Mouse (Mus musculus) MEL (cell line): ENCODE measurements around the gene Olfr58. TPM values are rescaled to one million over a fixed set of nuclear protein-coding genes. Genes with fewer than 3 reads are reported as not detected.

Source experiments
- DNase-seq: peaks from one replicate; pipeline ENCODE4 v3.0.0; 2011; ENCODE audit warnings: low read depth, low spot score
- H3K27ac ChIP-seq: 2 replicates; pipeline ENCODE4 v1.5.1; 2012; ENCODE audit warnings: low read depth, mild to moderate bottlenecking, control low read depth, low read length, moderate library complexity; ENCODE audit not compliant: control insufficient read depth
- H3K27me3 ChIP-seq, 2 experiments: fragments of 150-350 bp in 1 of 2; sonication (generic) in 1 of 2; 2 replicates each; pipeline ENCODE4 v1.6.1; 2012; ENCODE audit warnings: low read length in 2 of 2, mild to moderate bottlenecking in 2 of 2, improper control_type of control experiment in 1 of 2, moderate library complexity in 1 of 2; ENCODE audit not compliant: insufficient read depth in 2 of 2, control insufficient read depth in 1 of 2
- H3K36me3 ChIP-seq, 2 experiments: 2 replicates each; pipeline ENCODE4 v1.6.1; 2012 to 2014; ENCODE audit warnings: low read length in 2 of 2, improper control_type of control experiment in 1 of 2, inconsistent platforms in 1 of 2, mild to moderate bottlenecking in 1 of 2; ENCODE audit not compliant: insufficient read depth in 2 of 2, control insufficient read depth in 1 of 2
- H3K4me1 ChIP-seq, 2 experiments: fragments of 150-350 bp in 1 of 2; sonication (generic) in 1 of 2; 2 replicates each; pipeline ENCODE4 v1.6.1; 2012; ENCODE audit warnings: low read length in 2 of 2, improper control_type of control experiment in 1 of 2, mild to moderate bottlenecking in 1 of 2; ENCODE audit not compliant: insufficient read depth in 2 of 2, control insufficient read depth in 1 of 2
- H3K4me3 ChIP-seq, 2 experiments: fragments of 150-350 bp in 1 of 2; sonication (generic) in 1 of 2; 2 replicates each; pipeline ENCODE4 v1.5.1; 2012; ENCODE audit warnings: low read depth in 2 of 2, low read length in 2 of 2, mild to moderate bottlenecking in 2 of 2, moderate library complexity in 2 of 2, control low read depth in 1 of 2, improper control_type of control experiment in 1 of 2; ENCODE audit not compliant: control insufficient read depth in 1 of 2, insufficient read depth in 1 of 2
- H3K79me2 ChIP-seq: 2 replicates; pipeline ENCODE4 v1.6.1; 2012; ENCODE audit warnings: mild to moderate bottlenecking, low read length, moderate library complexity; ENCODE audit not compliant: control insufficient read depth, poor library complexity, insufficient read depth
- H3K9ac ChIP-seq: 2 replicates; pipeline ENCODE4 v1.6.1; 2012; ENCODE audit warnings: low read depth, mild to moderate bottlenecking, control low read depth, low read length, moderate library complexity; ENCODE audit not compliant: control insufficient read depth, poor library complexity, severe bottlenecking
- H3K9me3 ChIP-seq: fragments of 150-350 bp; sonication (generic); replicated peaks from 2 replicates; pipeline ENCODE4 v1.6.1; 2012; ENCODE audit warnings: mild to moderate bottlenecking, low read length, improper control_type of control experiment, moderate library complexity; ENCODE audit not compliant: insufficient read depth
- BHLHE40 ChIP-seq: IDR thresholded peaks from 2 replicates; pipeline ENCODE4 v1.6.1; 2012; ENCODE audit warnings: low read depth, mild to moderate bottlenecking, inconsistent platforms, low read length, improper control_type of control experiment, borderline replicate concordance
- CHD1 ChIP-seq: IDR thresholded peaks from 2 replicates; pipeline ENCODE4 v1.6.1; 2012; ENCODE audit warnings: low read depth, mild to moderate bottlenecking, inconsistent platforms, low read length, improper control_type of control experiment
- CTCF ChIP-seq, 3 experiments: IDR thresholded peaks in 2 of 3; conservative IDR thresholded peaks in 1 of 3; 2 replicates each; pipeline ENCODE4 v1.5.1; 2011 to 2012; ENCODE audit warnings: low read length in 3 of 3, low read depth in 2 of 3, mild to moderate bottlenecking in 2 of 3, improper control_type of control experiment in 1 of 3, inconsistent platforms in 1 of 3, mixed read lengths in 1 of 3, moderate library complexity in 1 of 3; ENCODE audit not compliant: control insufficient read depth in 1 of 3, insufficient read depth in 1 of 3, poor library complexity in 1 of 3, severe bottlenecking in 1 of 3
- ELF1 ChIP-seq: IDR thresholded peaks from 2 replicates; pipeline ENCODE4 v1.6.1; 2014; ENCODE audit warnings: low read depth, mild to moderate bottlenecking, inconsistent platforms, low read length, improper control_type of control experiment, moderate library complexity
- EP300 ChIP-seq, 2 experiments: IDR thresholded peaks; 2 replicates each; pipeline ENCODE4 v1.6.1; 2011; ENCODE audit warnings: improper control_type of control experiment in 2 of 2, low read length in 2 of 2, low read depth in 1 of 2, mild to moderate bottlenecking in 1 of 2
- ETS1 ChIP-seq: IDR thresholded peaks from 2 replicates; pipeline ENCODE4 v1.6.1; 2012; ENCODE audit warnings: low read depth, mild to moderate bottlenecking, inconsistent platforms, low read length, improper control_type of control experiment, moderate library complexity
- GATA1 ChIP-seq: IDR thresholded peaks from 2 replicates; pipeline ENCODE4 v1.6.1; 2011; ENCODE audit warnings: low read depth, low read length, improper control_type of control experiment
- MAX ChIP-seq: IDR thresholded peaks from 2 replicates; pipeline ENCODE4 v1.6.1; 2011; ENCODE audit warnings: low read length, improper control_type of control experiment
- MAZ ChIP-seq: IDR thresholded peaks from 2 replicates; pipeline ENCODE4 v1.6.1; 2012; ENCODE audit warnings: low read depth, mild to moderate bottlenecking, inconsistent platforms, low read length, improper control_type of control experiment
- MXI1 ChIP-seq: IDR thresholded peaks from 2 replicates; pipeline ENCODE4 v1.6.1; 2011; ENCODE audit warnings: mild to moderate bottlenecking, low read depth, low read length, improper control_type of control experiment
- NELFE ChIP-seq: IDR thresholded peaks from 2 replicates; pipeline ENCODE4 v1.6.1; 2011; ENCODE audit warnings: low read depth, low read length, improper control_type of control experiment
- POLR2AphosphoS2 ChIP-seq: IDR thresholded peaks from 2 replicates; pipeline ENCODE4 v1.6.1; 2011; ENCODE audit warnings: low read length, improper control_type of control experiment
- RAD21 ChIP-seq: IDR thresholded peaks from 2 replicates; pipeline ENCODE4 v1.6.1; 2011; ENCODE audit warnings: mild to moderate bottlenecking, low read depth, low read length, improper control_type of control experiment
- RCOR1 ChIP-seq: IDR thresholded peaks from 2 replicates; pipeline ENCODE4 v1.6.1; 2012; ENCODE audit warnings: low read depth, mild to moderate bottlenecking, inconsistent platforms, low read length, improper control_type of control experiment
- SIN3A ChIP-seq: IDR thresholded peaks from 2 replicates; pipeline ENCODE4 v1.6.1; 2012; ENCODE audit warnings: low read length, improper control_type of control experiment, inconsistent platforms
- TBP ChIP-seq: IDR thresholded peaks from 2 replicates; pipeline ENCODE4 v1.8.0; 2011; ENCODE audit warnings: low read depth, low read length, improper control_type of control experiment
- TCF12 ChIP-seq: IDR thresholded peaks from 2 replicates; pipeline ENCODE4 v1.6.1; 2014; ENCODE audit warnings: low read depth, mild to moderate bottlenecking, inconsistent platforms, low read length, improper control_type of control experiment, moderate library complexity
- UBTF ChIP-seq: IDR thresholded peaks from 2 replicates; pipeline ENCODE4 v1.6.1; 2012; ENCODE audit warnings: low read depth, mild to moderate bottlenecking, inconsistent platforms, low read length, improper control_type of control experiment, moderate library complexity, borderline replicate concordance; ENCODE audit not compliant: insufficient read depth
- polyA plus RNA-seq, 2 experiments: library from polyadenylated mRNA; stranded (reverse) in 1 of 2; unstranded in 1 of 2; fragments of >175 nt in 1 of 2; fragments of >200 nt in 1 of 2; gene quantifications; 2 replicates each; pipeline versions ENCODE4 v1.2.1 to v1.2.4; 2012; ENCODE audit warnings: low replicate concordance in 2 of 2, low read depth in 1 of 2; ENCODE audit not compliant: insufficient read length in 2 of 2, insufficient read depth in 1 of 2, missing spikeins in 1 of 2
- total RNA-seq: library from RNA; depleted of rRNA; stranded (reverse); fragments of 300-350 nt; gene quantifications from 2 replicates; pipeline ENCODE4 v1.2.3, GENCODE M21; 2012; rRNA removed

Olfr58 gene
- total RNA-seq (not detected in 2 replicates), polyA plus RNA-seq (under 1 TPM in 1 of 2 experiments, not detected in 1; 0.10 TPM)

- H3K9ac ChIP-seq = no peak within 1 kb of the TSS
- no peak for DNase-seq
- no peaks in the 10 kb centered on the region for H3K9me3 ChIP-seq
- peaks cover 2% of the 10 kb centered on the region in 2 experiments; a peak in 2 of 4 replicates for H3K27me3 ChIP-seq
- no peaks in the 10 kb centered on the region for H3K4me1 ChIP-seq
- H3K27ac ChIP-seq = no peak within 1 kb of the TSS
- no peaks in the 10 kb centered on the region for H3K36me3 ChIP-seq
- no peak within 1 kb of the TSS for H3K4me3 ChIP-seq
- TF ChIP-seq CHD1 (no peak), TBP (no peak), MAX (no peak), MXI1 (no peak), ELF1 (no peak), POLR2AphosphoS2 (no peak), RAD21 (no peak), SIN3A (no peak), NELFE (no peak)
- TF ChIP-seq, all 39 proteins: peak for 0
- H3K79me2 ChIP-seq = no peaks in the 10 kb centered on the region
Observed at GRCm38 (mm10) chr9:19779983-19780382, at the start of gene Olfr58. TSS of gene Olfr58 (plus strand) at chr9:19780283.

GRCm38 (mm10) chr9:19769136-19769535 is 10.9 kb upstream of the Olfr58 start:
- no peaks in the 10 kb centered on the region for H3K27me3 ChIP-seq
- peak overlapping the region; percentile 63 to 66 for H3K4me3 ChIP-seq
- DNase-seq = peak; percentile 88
- H3K9ac ChIP-seq = peak overlapping the region; percentile 65
- no peaks in the 10 kb centered on the region; the same call in 1 of the 2 replicates for H3K79me2 ChIP-seq
- H3K36me3 ChIP-seq = no peaks in the 10 kb centered on the region
- peak overlapping the region; percentile 83 for H3K27ac ChIP-seq
- H3K9me3 ChIP-seq = no peaks in the 10 kb centered on the region
- TF ChIP-seq EP300 (IDR thresholded peaks at IDR 0.05; ENCODE audit: low read depth in 1 of 2, low read length in 2 of 2) (peak; percentile 72), BHLHE40 (0 out of 2 replicates have a peak, but pooled peaks have one; percentile 14), ELF1 (peak; percentile 9; the same call in 1 of the 2 replicates), MXI1 (peak; percentile 40; the same call in 1 of the 2 replicates), MAZ (peak; percentile 63; the same call in 1 of the 2 replicates), GATA1 (peak; percentile 67), RCOR1 (peak; percentile 61; the same call in 1 of the 2 replicates), UBTF (no peak), ETS1 (peak; percentile 88), TCF12 (peak; percentile 82), CTCF (IDR thresholded peaks at IDR 0.05 in 2 of 3, conservative IDR thresholded peaks at IDR 0.05 in 1 of 3; ENCODE audit: control insufficient read depth in 1 of 3, insufficient read depth in 1 of 3, low read depth in 2 of 3, low read length in 3 of 3, poor library complexity in 1 of 3, severe bottlenecking in 1 of 3) (no peak)
- TF ChIP-seq, all 39 proteins: peak for 9
- H3K4me1 ChIP-seq = peaks cover 0 to 6% of the 10 kb centered on the region in 2 experiments; a peak in 2 of 4 replicates
